Mouse (Mus musculus) cortical plate, adult 2 months (tissue): ENCODE results near the gene Nqo1.

Experiments
- CTCF ChIP-seq: fragments of 200-500 bp; IDR thresholded peaks from 2 replicates; pipeline ENCODE4 v1.5.1; 2011; ENCODE audit warnings: mild to moderate bottlenecking, control low read depth, low read length; ENCODE audit not compliant: insufficient read depth; ENCODE audit errors: extremely low read depth
- POLR2A ChIP-seq: fragments of 200-500 bp; IDR thresholded peaks from 2 replicates; pipeline ENCODE4 v1.6.1; 2011; ENCODE audit warnings: mild to moderate bottlenecking, low read length, control low read depth; ENCODE audit not compliant: insufficient read depth; ENCODE audit errors: extremely low read depth

DNA sequence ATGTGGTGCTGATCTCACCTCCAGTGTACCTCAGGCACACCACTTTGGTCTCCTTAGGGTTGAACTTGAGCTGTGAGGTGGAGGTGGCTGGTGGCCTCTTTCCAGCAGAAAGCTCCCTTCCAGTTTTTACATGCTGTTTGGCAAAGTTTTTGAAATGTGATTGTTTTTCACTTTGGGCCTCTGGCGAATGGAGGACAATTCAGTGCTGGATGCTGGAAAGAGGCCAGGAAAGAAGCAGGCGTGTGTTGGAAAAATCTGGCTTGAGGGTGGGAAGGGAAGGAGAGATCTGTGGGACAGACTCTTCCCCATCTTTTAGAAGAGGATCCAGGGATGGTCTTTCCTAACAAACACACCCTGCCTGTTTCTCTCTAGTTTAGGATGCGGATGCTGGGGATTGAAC is 41.6 kb upstream of the Nqo1 start:
- no peak for TF ChIP-seq CTCF
- no peak for TF ChIP-seq POLR2A
